Mouse (Mus musculus) T-cell, adult 2 months (primary cell): ENCODE results near the gene Mgme1.
A peak's percentile ranks its signal among the peaks of the same experiment; 100 is the strongest.

ENCODE experiments used
- DNase-seq: peaks from one replicate; pipeline ENCODE4 v3.0.0; 2022; ENCODE audit warnings: low spot score

Gene Mgme1

DNA sequence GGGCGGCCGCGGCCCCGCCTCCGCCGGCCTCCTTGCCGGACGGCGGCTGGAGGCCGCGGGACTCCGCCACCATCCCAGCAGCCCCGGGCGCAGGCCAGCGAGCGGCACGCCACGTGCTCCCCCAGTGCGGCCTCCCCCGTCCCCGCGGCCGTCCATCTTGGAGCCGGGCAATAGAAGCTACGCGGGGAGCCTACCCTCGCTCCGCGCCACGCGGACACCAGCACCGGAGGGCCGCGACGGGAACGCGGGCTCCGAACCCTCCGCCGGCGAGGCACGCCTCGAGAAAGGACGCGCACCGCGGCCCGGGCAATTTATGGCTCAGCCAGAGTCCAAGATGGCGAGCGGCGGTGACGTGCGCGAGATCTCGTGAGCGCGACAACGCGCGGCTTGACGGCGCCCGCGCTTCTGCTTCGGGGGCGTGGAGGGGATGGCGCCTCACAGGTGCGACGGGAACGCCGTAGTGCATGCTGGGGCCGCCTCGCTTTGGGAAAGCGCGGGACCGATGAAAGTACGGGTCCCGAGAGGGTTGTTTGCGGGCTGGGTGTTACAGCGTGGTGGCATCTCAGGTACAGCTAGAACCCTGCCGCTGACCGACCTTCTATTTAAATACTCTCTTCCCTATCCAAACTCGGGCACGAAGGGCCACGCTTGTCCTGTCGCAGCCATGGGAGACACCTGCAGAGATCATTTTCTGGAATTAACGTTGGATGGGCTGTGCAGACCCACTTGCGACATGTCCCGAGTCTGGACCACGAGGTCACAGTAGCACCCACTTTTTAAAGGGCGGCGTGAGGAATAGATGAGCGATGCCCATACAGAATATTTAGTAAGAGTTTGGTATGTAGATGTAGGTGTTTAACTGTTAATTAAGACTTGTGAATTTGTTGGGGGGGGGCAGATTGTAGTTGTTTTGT is at the start of gene Mgme1, which contains the start of gene Snx5:
TSS of gene Mgme1 (plus strand) at position 157 of the 914 bp plus-strand sequence.
TSS of gene Snx5 (minus strand) at position 400 of the 914 bp plus-strand sequence.
- peak; percentile 93 for DNase-seq

DNA sequence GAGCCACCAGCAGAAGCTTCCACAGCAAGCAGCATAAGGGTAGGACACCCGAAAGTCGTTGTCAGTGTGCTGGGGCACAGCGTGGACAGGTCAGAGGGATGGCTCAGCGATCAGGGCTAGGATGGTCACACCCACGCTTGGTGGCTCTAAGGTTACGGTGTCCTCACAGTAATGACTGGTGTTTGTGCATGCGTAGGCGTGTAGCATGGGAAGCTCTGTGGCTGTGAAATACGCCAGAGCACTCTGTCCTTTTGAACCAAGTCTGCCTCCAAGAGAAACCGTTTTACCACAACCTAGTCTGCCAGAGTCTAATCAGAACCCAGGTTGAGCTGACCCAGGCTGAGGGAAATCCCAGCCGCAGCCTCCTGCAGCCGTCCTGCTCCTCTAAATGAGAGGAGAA is 46.1 kb upstream of the Mgme1 start:
- DNase-seq, result peak; percentile 50

DNA sequence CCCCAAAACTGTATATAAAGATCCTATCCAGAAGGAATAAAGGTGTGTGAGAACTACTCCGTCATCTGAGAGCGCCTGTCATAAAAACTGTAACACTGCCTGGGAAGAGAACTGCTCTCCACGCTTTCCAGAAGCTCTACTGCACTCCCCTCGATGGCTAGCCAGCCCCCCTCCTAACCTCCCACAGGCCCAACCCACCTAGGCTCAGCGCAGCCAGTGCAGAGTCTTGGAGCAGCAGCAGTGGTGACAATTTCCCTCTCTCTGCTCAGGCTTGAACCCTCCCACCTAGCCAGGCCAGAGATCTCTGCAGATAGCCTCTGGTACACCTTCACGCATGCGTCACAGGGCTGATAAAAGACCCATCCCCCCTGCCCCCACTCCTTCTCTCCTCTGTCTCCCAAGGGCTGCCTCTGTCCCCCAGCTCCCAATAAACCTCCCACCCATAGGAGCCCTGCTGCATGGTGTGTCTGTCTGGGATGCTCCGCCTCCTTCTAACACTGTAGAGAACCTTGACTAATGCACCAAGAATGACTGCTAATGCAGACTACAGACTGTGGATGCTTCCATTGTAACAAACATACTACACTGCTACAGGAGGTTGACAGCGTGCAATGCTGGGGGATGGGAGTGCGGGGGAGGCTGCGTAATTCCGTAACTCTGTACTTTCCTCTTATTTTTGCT is 43.4 kb upstream of the Mgme1 start:
- DNase-seq, result no peak

DNA sequence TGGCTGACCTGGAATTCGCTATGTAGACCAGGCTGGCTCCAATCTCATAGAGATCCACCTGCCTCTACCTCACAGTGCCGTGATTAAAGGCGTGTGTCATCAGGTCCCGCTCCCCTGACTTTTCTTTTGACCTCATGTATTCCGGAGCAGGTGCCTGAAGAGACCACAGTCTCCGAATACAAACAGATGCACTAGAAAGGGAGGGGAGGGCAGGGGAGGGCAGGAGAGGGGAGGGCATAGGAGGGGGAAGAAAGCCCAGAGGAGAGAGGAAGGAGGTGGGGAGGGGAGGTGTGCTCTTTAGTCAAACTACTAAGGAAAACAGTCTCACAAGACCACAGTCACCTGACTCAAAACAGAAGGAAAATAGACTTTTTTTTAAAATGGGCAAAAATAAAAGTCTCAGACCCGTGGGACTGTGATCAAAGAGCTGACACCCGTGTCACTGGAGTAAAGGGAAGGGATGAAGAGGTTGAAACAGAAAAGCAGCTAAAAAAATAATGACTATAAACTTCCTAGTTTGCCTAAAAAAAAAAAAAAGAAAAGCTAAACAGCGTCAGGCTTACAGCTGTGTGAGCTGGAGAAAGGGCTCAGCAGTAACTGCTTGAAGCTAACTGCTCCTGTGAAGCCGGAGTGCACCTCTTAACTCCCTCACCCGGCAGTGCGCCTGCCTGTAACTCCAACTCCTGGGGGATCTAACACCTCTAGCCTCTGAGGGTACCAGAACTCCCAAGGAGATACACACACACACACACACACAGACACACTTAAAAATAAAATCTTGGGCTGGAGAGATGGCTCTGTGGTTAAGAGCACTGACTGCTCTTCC is 41.7 kb upstream of the Mgme1 start:
- peak; percentile 71 for DNase-seq

DNA sequence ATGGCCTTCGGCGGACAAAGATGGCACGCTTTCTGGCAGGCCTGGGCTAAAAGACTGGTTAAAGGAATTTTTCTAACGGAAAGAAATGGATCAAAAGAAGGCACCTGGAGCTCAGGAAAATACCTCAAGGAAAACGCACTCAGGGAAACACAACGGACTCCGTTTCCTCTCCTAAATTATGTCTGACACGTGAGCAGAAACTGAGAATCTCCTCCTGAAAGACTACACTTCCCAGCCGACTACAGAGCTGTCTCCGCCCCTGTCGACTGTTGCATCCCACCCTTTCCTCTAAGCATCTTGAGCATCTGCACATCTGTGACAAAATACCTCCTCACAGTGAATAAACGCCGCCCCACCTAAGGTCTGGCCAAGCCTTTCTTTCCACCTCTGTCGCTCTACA is 40.8 kb upstream of the Mgme1 start:
- no peak for DNase-seq

DNA sequence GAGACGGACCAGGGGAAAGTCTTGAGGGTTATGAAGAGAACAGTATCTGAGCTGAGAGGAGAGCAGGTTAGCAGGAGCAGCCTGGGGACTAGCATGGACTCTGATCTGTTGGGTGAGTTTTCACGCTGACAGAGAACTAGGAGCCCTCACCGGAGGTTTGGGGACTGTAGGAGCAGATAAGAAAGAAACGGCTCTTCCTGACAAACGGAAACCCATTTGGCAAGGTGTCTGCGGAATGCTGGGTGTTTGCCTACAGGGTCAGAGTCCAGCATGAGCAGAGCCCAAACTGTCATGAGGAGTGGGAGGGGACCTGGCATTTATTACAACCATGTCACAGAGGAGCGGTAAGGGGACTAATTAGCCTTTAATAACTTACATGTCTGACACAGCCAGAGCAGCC is 40.0 kb upstream of the Mgme1 start:
- DNase-seq, result no peak

DNA sequence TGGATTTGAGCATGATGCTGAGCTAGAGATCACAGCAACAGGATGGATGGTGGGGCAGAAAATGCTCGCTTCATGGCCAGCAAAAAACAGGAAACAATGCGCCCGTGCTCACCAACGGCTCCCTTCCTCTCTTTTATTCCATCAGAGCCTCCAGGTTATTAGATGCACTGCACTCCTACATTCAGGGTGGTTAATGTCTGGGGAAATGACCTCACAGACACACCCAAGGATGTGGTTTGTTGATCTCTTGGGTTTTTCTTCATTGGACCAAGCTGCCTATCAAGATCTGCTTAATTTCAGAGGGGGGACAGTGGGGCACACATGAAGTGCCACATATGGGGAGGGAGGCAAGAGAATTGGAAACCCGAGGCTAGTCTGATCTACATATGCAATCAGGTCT is 39.3 kb upstream of the Mgme1 start:
- DNase-seq, result peak; percentile 65

DNA sequence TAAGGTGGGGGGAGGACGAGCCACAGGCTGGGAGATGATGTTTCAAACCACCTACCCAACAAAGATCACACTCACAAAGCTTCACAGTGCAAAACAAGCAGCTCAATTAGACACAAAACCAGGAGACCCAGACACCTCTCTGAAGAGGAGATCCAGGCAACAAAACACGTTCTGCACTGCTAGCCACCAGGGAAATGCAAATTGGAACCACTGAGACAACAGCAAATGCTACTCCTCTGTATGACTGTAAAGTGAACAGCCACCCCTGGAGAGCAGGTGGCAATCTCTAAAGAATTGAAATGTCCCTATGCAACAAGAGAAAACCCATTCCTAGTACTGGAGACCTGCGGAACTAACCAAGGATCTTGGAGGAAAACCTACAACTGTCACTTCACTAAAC is 36.9 kb upstream of the Mgme1 start:
- DNase-seq, result no peak

DNA sequence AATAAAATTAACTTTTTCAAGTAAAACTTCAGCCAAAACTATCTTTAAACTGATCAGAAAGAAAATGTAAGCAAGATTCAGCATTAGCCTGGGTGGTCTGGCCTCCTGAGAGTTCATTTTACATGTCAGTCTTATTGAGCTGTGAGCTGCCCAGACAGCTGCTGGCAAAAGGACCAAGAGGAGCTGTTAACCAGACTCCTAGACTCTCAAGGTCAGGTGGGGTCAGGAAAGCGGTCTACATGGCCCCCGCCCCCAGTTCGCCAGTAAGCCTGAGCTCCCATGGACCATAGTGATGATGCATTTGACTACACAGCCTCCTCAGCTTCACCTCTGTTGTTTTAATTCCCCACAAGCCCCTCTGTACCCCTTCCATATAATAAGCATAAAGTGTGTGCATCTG is 34.7 kb upstream of the Mgme1 start:
- DNase-seq, result no peak

DNA sequence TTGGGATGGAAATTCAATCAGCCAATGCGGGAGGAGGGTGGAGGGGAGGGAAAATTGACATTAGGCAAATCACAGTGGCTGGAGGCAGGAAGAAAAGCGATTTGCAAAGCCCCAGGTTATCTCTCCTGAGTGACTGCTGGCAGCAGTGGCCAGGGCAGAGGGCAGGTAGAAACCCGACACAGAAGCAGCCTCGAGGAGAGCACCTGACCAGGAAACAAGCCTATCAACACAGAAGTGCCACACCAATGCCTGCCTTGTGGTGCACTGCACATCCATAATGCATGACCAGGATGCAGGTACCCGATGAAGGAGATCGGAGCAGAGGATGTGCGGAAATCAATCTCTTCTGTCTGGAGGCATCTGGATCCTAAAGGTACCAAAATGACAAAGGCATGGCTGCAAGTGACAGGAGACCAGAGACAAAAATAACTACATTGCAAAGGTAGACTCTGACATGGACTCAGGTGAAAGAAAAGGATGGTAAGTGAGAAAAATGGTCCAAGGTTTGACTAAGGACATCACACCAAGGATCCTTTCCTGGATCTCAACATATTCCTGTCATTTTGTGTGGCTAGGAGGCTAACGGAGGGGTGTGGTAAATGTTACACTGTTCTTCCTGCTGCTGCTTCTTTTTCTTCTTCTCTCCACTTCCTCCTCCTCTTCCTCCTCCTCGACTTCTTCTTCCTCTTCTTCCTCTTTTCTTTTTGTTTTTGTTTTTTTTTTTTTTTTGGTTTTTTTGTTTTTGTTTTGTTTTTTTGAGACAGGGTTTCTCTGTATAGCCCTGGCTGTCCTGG is 33.5 kb upstream of the Mgme1 start:
- no peak for DNase-seq

DNA sequence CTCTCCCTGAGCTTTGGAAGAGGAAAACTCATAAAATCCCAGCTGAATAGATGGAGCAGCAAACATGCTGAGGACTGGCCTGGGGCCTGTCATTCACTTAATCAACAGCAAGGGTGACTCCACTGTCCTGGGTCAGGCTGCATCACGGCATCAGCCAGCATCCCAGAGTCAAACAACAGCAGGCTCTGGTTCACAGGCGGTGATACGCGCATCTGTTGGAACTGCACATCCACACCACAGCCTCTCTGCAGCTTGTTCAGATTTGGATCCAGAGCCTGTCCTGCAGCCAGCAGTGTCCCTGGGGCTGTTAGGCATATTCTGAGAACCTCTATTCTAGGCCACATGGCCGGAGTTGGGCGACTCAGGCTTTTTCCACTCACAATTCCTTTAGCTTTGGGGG is 32.1 kb upstream of the Mgme1 start:
- no peak for DNase-seq

DNA sequence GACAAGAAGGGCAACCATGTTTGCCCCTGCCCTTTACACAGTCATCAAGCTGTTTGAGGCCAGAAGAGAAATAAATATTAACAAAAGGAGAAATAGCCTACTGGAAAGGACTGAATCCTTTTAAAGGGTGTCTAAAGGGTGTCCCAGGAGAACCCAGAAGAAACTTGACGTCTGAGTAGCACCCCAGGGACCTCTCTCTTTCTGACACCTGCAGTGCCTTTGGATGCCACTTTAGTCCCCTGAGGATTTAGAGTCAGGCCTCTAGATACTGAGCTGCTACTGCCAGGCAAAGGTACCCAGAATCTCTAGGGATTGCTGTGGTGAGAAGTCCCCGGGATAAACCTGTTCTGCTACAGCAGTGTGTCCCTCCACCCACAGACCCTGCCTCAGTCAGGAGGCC is 31.1 kb upstream of the Mgme1 start:
- no peak for DNase-seq

DNA sequence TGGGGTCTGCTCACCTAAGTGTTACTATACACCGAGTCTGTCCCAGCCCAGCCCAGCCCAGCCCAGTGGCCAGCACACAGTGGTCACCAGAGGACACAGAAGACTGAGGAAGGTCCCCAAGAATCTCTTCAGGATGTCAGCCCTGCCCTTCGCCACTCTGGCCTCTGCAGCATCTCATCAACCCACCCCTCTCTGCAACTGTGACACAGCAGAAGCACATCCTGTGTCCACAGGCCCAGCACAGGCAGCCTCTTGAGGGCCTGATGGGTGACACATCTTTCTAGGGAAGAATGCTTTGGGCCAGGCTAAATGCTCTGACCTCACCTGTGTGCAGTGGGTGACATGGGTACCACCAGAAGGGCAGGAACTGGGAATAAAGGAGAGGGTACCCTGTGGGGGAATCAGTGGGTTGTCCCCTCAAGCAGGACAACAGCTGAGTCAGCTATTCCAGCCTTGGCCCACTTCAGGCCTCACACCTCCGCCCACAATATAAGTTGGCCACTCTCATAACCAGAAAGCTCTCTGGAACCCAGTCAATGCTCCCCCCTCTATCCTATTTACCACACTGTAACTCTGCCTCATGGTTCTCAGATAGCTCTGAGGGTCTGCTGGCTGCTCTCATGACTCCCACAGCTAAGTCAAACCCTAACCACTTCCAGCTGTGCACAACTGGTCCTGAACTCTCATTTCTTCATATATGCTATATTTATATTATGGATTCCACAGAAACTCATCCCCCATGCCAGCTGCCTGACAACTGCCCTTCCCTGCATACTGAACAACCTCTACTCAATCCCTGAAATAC is 30.2 kb upstream of the Mgme1 start:
- DNase-seq, result no peak

DNA sequence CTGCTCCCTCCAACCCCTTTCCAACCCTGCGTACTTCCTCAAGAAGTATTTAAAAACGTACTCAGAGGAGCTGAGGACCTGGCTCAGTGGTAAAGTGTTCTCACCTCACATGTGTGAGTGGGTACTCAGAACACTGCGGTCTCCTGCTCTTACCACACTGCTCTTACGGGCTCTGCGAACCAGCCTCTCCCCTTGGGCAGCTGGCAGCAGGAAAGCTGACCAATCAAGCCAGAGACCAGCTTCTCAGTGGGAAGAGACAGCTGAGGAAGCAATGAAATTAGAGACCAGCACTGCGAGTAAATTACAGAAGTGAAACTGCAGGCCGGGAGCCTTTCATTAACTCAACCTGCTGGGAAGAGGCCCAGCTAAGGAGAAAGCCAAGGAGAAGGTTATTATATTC is 25.0 kb upstream of the Mgme1 start:
- no peak for DNase-seq

DNA sequence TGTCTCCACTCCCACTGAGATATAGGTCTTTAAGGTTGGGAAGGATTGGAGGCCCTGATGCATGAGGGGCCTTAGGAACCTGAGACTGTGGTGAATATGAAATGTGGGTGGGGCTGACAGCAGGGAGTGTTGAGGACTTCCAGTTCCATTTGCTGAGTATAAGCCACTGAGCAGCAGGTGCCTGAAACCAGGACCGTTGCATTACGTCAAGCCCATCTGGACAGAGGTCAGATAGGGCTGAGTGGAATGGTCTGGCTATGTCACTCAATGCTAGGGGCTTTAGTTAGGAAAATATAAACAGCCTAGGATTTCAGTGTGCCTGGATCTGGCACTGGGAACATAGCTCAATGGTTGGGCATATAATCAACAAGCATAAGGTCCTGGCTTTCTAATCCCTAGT is 24.2 kb upstream of the Mgme1 start:
- no peak for DNase-seq

DNA sequence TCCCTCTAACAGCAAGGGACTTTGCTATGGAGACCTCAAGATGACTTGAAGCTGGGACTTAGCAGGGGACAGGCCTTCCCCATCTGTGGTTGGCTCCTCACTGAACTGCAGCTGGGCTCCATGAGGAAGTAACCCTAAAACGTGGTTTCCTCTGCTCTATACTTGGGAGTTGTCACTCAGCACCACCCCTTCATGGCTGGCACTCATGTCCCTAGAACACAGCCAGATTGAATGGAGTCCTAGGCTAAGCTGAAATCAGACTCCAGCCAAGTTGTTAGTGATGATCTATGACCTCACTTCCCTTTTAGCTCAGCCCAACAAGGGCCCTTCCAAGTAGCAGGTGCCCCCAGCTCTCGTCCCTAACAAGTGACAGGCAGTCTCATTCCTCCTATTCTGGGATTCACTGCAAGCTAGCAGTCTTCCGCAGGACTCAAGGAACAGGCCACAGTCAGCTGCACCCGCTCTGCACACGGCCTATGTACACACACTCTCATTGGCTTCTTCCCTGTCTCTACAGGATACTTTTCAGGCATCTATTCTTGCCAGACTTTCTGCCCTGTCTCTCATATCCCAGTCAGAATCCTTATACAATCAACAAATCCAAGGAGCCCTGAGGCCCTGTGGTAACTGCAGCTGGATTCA is 23.0 kb upstream of the Mgme1 start:
- no peak for DNase-seq

DNA sequence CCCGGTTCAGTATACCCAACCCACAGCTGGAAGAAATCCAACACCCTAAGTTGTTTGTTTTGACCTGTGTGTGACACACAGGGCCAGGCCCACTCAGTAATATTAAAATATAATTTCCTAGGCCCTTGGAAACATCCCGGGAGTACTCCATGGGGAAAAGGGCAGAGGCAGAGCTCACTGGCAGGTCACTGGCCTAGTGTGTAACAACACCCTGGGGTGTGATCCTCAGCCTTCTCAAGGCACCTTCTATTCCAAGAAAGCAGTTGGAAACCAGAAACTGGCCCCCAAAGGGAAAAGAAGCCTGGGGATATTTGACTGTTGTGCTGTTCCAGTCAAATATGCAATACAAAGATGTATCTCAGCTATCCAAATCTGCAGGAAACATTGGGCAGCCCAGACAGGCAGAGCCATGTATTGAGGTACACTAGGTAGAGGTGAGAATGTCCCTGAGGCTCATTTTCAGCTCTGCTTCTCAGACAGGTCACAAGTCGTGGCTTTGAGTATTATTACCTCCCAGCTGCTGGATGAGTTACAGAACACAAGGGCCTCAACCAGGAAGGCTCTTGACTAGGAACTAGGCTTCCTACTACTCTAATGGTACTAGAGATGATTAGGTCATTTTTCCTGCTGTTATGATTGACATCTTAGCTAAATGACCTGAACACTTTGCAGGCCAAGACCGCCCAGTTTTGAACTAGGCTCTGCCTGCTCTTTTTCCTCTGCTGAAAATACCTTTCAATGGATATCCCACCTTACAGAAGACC is 21.7 kb upstream of the Mgme1 start:
- DNase-seq, result no peak

DNA sequence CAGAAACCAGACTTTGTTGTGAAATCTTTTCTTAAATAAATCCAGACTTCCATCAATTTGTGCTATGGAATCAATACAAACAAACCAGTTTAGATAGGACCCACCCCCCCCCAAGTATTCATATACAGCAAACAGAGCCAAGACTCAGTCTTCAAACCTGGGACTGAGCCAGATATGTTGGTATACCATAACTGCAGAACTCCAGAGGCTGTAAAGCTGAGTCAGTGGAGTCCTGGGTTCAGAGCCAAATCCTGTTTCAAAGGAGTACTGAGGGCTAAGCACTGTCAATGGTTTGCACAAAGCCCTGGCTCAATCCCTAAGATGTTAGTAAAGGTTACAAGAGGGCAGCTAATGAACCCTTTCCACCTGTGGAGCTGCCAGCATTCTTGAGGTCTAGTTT is 20.4 kb upstream of the Mgme1 start:
- DNase-seq, result no peak

DNA sequence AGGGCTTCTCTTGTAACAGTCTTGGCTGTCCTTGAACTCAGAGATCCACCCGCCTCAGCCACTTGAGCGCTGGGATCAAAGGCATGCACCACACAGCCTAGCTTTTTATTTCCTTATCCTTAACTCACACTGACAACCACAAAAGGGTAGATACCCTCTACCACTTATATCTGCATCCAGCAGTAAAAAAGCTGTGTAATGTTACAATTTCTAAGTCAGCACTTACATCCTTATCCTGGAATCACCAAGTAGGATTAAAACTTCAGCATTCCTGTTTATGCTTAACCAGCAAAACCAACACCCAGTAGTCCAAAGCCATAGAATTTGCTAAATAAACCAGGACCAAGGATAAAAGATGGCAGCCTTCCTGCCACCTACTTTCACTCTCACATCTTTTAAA is 7.6 kb upstream of the Mgme1 start:
- no peak for DNase-seq
